Mouse (Mus musculus): Measurements from ENCODE around the gene Zkscan1. TPM values are rescaled to one million over a fixed set of nuclear protein-coding genes. Genes with fewer than 3 reads are reported as not detected.

Gene Zkscan1
- polyA plus RNA-seq (2017; shearing (Covaris generic)): 10 to 100 TPM; 13.7 to 15.0 TPM

GRCm38 (mm10) chr5:138084996-138085395 is at the start of gene Zkscan1:
Gene Zkscan1 (plus strand): TSS chr5:138085084.

GRCm38 (mm10) chr5:138052894-138053293 is 32.0 kb upstream of the Zkscan1 start, which contains the start of gene Smok3c:
Gene Smok3c (plus strand): TSS chr5:138053194.

DNA sequence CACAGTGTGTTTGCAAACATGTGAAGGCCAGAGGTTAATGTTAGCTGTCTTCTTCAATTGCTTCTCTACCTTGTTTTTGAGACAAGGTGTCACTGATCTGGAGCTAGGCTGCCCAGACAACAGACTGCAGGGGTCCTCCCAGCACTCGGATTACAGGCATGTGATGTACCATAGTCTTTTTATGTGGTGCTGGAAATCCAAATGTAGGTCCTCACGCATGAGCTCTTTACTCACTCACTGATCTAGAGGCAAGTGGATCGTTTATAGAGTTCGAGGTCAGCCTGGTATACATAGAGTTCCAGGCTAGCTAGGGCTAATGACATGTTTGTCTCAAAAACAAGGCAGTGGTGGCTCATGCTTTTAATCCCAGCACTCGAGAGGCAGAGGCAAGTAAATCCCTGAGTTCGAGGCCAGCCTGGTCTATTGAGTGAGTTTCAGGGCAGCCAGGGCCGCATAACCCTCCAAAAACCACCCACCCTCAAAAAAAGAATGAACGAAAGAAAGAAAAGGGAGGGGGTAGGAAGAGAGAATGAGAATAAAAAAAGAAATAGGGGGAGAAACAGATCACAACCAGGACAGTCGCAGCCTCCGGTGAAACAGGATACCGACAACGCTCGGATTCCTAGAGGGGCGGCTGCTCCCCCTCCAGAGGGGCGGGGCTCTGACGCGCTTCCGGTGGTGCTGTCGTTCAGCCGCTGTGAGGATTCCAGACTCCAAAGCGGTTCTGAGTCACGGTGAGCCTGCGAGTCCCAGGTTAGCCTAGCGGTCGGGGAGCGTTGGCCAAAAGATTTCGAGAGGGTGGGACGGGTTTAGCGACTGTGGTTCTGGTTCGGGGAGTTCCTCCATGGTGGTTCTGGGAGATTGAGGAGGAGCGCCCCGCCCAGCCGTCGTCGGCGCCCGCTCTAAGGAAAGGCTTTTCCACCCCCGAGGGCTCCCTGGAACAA is 31.6 kb downstream of the Zkscan1 start, which contains the start of gene Zscan21:
Zscan21 (plus strand) TSS at position 649 of the 944 bp plus-strand sequence.

DNA sequence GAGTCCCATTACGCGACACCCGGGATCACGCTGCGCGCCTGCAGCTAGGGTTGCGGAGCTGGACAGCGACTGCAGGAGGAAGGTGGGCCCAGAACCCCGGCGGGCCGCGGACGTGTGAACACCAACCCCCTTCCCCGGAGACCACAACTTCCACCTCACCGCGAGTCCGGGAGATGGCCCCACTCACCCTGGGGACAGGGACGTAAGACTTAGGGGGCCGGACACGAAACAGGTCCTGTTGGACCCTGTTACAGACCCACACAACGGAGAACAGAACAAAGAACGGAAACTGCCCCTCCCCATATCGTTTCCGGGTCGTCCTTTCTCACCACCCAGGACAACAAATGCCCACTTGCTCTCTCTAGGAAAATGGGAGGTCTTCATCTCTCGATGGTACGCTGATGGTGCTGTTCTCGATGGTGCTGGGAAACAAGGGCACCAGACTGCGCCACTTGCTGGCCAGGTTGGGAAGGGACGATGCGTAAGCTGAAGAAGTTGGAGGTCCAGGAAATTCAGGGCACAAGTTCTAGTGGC is 70.6 kb downstream of the Zkscan1 start, which contains the start of gene Zfp113:
Zfp113 (minus strand) TSS at position 302 of the 534 bp plus-strand sequence.

Other genes starting within 250 kb of the Zkscan1 start
- 1 to 10 TPM in 1 of 2 experiments, under 1 TPM in 1; 0.70 to 1.2 TPM for gene Pilra, start 248.8 kb upstream of the Zkscan1 start, polyA plus RNA-seq (2017; shearing (Covaris generic))
- 1 to 10 TPM in 1 of 2 experiments, under 1 TPM in 1; 0.58 to 1.5 TPM for gene Pilrb1, start 227.0 kb upstream of the Zkscan1 start, polyA plus RNA-seq (2017; shearing (Covaris generic))
- 1 to 10 TPM in 1 of 2 experiments, under 1 TPM in 1; 0.44 to 1.6 TPM for gene Pilrb2, start 213.3 kb upstream of the Zkscan1 start, polyA plus RNA-seq (2017; shearing (Covaris generic))
- under 1 TPM in 1 of 2 experiments, not detected in 1; 0.11 TPM for gene Cyp3a13, start 163.5 kb upstream of the Zkscan1 start, polyA plus RNA-seq (2017; shearing (Covaris generic))
- under 1 TPM in 1 of 2 experiments, not detected in 1; 0.06 TPM for gene Gjc3, start 122.0 kb upstream of the Zkscan1 start, polyA plus RNA-seq (2017; shearing (Covaris generic))
- not detected for gene Azgp1, start 103.6 kb upstream of the Zkscan1 start, polyA plus RNA-seq (2017; shearing (Covaris generic))
- under 1 TPM in 1 of 2 experiments, not detected in 1; 0.10 TPM for gene Smok3a, start 63.8 kb upstream of the Zkscan1 start, polyA plus RNA-seq (2017; shearing (Covaris generic))
- under 1 TPM in 1 of 2 experiments, not detected in 1; 0.50 TPM for gene Smok3b, start 63.7 kb upstream of the Zkscan1 start, polyA plus RNA-seq (2017; shearing (Covaris generic))
- gene Smok3c, start 31.9 kb upstream of the Zkscan1 start, polyA plus RNA-seq (2017; shearing (Covaris generic)): under 1 TPM in 1 of 2 experiments, not detected in 1; 0.20 TPM
- gene Zscan21, start 31.8 kb downstream of the Zkscan1 start, polyA plus RNA-seq (2017; shearing (Covaris generic)): 10 to 100 TPM; 25.9 to 26.6 TPM
- 10 to 100 TPM; 13.8 to 18.1 TPM for gene Zfp113, start 70.7 kb downstream of the Zkscan1 start, polyA plus RNA-seq (2017; shearing (Covaris generic))
- gene Cops6, start 76.0 kb downstream of the Zkscan1 start, polyA plus RNA-seq (2017; shearing (Covaris generic)): 100 to 1,000 TPM; 201 to 238 TPM
- 10 to 100 TPM in 1 of 2 experiments, 1 to 10 TPM in 1; 4.1 to 11.6 TPM for gene Ap4m1, start 86.9 kb downstream of the Zkscan1 start, polyA plus RNA-seq (2017; shearing (Covaris generic))
- gene Mcm7, start 87.3 kb downstream of the Zkscan1 start, polyA plus RNA-seq (2017; shearing (Covaris generic)): 10 to 100 TPM; 79.6 to 79.8 TPM
- 10 to 100 TPM; 34.4 to 42.4 TPM for gene Taf6, start 102.4 kb downstream of the Zkscan1 start, polyA plus RNA-seq (2017; shearing (Covaris generic))
- gene Cnpy4, start 102.4 kb downstream of the Zkscan1 start, polyA plus RNA-seq (2017; shearing (Covaris generic)): 10 to 100 TPM; 13.7 to 14.6 TPM
- gene Mblac1, start 109.2 kb downstream of the Zkscan1 start, polyA plus RNA-seq (2017; shearing (Covaris generic)): 1 to 10 TPM; 1.1 to 2.5 TPM
- under 1 TPM; 0.06 to 0.86 TPM for gene Nxpe5, start 140.8 kb downstream of the Zkscan1 start, polyA plus RNA-seq (2017; shearing (Covaris generic))
- gene Lamtor4, start 170.4 kb downstream of the Zkscan1 start, polyA plus RNA-seq (2017; shearing (Covaris generic)): 100 to 1,000 TPM in 1 of 2 experiments, 10 to 100 TPM in 1; 81.7 to 117 TPM
- 10 to 100 TPM; 20.7 to 48.2 TPM for gene BC037034, start 178.9 kb downstream of the Zkscan1 start, polyA plus RNA-seq (2017; shearing (Covaris generic))
- gene Gal3st4, start 187.8 kb downstream of the Zkscan1 start, polyA plus RNA-seq (2017; shearing (Covaris generic)): under 1 TPM; 0.28 to 0.37 TPM
- gene Gm43720, start 194.9 kb downstream of the Zkscan1 start, polyA plus RNA-seq (2017; shearing (Covaris generic)): under 1 TPM in 1 of 2 experiments, not detected in 1; 0.28 TPM
- gene Gpc2, start 194.9 kb downstream of the Zkscan1 start, polyA plus RNA-seq (2017; shearing (Covaris generic)): 1 to 10 TPM in 1 of 2 experiments, under 1 TPM in 1; 0.82 to 1.3 TPM
- gene Stag3, start 195.2 kb downstream of the Zkscan1 start, polyA plus RNA-seq (2017; shearing (Covaris generic)): 1 to 10 TPM in 1 of 2 experiments, under 1 TPM in 1; 0.85 to 3.1 TPM